Mouse (Mus musculus) embryo, embryonic 9.5 days (tissue): ENCODE measurements around the gene Nkain2.
A peak's percentile ranks its signal among the peaks of the same experiment; 100 is the strongest.
"Not testable (repeated sequence)": the region's sequence is repeated elsewhere in the genome, so short reads cannot be mapped to it uniquely, and the experiment has no call there.

Experiments used
- DNase-seq: peaks from one replicate; pipeline ENCODE4 v3.0.0-alpha.2; 2017; ENCODE audit errors: extremely low spot score

The Nkain2 gene

DNA sequence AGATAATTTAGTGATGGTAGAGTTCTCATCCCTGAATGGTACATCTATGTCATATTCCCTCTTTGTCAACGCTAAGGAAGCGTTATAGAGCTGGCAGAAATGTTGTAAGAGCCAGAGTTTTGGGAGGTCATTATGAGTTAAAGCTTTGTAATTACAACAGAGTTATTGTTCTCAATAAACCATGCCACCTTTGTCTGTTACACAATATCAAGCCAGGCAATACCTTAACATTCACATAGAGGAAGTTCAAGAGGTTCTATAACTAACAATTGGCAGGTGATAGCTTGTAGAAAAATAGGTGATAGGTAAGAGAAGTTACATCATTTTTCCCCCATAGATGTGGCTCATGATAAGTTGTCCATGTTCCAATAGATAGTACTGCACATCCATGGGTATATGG lies 832.0 kb downstream of the Nkain2 start:
- no peak for DNase-seq

- no peak for DNase-seq
Observed at GRCm38 (mm10) chr10:32052546-32053295, 837.5 kb downstream of the Nkain2 start.

DNA sequence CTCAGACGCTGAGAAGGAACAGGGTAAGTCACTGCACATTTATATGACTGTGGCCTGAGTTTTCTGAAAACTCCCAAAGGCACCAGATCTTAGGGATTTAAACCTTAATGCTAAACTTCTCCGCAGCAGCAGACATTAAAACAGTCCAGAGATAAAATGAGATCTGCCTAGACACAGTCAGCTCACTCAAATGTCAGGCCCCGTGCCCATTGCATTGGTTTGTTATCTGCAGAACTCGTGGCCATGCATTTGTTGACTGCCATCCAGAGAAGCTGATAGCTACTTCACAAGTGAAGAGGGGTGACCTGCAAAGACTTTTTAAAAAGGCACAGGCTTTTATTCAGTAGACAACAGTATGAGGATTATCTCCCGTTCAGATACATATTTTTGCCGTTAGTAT lies 838.2 kb downstream of the Nkain2 start:
- no peak for DNase-seq

GRCm38 (mm10) chr10:32029996-32030395 lies 860.3 kb downstream of the Nkain2 start:
- DNase-seq: no peak

DNA sequence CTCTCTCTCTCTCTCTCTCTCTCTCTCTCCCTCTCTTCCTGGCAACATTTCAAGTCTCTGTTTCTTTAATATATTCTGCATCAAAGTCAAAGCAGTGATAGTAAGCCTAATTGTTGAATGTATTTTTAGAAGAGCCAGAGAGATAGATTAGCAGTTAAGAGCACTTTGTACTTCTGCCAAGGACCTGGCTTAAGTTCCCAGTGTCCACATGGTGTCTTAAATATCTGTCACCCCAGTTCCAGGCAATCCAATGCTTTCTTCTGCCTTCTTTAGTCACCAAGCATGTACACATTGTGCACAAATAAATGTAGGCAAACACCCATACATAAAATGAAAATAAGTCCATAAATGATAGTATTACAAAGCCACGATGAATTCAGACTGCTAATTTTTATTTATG lies 871.9 kb downstream of the Nkain2 start:
- no peak for DNase-seq

- DNase-seq: no peak
Observed at GRCm38 (mm10) chr10:32001216-32001753, 889.0 kb downstream of the Nkain2 start.

- DNase-seq: no peak
Observed at GRCm38 (mm10) chr10:31993205-31993604, 897.1 kb downstream of the Nkain2 start.

DNA sequence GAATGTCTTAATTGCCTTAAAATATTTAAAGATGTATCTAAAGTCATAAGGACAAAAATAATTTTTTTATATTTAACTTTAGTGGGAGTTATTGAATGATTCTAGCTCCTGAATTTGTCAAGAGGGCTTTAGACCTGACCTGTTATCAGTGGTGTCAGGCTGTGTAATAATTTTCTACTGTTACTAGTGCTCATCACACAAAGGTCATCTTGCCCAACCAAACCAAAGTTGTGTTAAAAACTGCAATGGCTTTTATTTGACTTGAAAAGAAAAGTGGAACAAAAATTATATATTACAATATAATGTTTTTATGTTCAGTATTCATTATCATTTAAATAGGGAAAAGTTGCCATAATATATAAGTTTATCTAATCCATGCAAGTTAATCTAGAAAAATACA lies 911.9 kb downstream of the Nkain2 start:
- no peak for DNase-seq

DNA sequence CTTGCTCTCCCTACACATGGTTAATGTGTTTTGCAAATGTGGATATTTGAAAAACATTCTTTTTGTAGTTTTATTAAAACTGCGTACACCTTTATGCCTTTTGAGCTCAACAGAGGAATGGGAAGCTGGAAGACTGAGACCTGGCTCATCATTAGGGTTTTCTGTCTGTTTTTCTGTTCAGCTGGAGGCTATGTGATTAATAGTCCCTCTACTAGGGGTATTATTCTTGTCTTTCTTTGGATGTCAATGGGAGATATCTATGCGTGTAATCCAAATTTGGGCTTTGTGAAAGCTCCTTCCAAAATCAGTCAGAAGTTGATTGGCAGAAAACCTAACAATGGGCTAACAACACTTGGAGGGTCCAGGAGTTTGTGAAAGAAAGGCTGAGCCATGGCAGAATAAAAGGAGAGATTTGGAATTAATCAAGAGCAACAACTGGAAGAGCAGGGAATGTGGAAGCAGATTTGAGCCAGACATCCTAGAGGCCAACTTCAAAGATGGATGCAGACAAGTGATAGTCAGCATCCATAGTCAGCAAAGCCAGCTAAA lies 943.0 kb downstream of the Nkain2 start:
- peak; percentile 1 for DNase-seq

- DNase-seq: no peak
Observed at GRCm38 (mm10) chr10:31931961-31932360, 958.3 kb downstream of the Nkain2 start.

GRCm38 (mm10) chr10:31927657-31928056 lies 962.6 kb downstream of the Nkain2 start:
- no peak for DNase-seq

- not testable (repeated sequence) for DNase-seq
Observed at GRCm38 (mm10) chr10:31920901-31921300, 969.4 kb downstream of the Nkain2 start.

DNA sequence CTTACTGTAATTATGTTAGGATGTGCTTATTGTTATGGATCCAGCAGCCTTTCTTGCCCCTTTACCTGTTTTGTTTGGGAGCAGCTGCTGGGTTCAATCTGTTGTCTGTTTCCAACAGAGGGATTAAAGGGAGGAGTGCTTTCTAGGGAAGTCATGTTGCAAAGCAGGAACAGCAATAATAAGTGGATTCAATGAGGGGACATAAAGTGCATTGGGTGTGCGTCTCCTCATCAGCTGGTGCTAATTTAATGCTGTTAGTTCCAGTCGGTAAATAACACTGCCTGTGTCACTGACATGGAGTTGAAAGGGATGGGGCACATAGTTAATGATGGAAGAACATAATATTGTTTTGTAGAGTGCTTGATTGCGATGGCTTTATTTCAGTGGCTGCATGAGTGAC lies 982.8 kb downstream of the Nkain2 start:
- DNase-seq: no peak

DNA sequence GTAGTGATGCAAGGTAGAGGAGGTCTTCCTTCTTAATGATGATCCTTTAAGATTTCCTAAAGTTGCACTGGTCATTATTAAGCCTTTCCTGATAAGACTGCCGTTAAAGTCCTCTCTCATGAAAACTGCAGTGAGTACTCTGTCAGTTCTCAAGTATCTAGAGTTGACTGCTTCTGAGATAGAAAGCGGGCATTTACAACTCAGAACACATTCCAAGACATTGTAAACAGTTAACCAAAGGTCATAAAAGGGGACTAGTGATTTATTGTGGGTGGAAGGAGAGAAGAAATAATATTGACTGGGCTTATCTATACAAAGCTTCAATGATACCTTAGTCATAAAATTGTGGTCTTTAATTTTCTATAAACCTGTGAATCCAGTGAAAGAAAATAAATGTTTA lies 990.8 kb downstream of the Nkain2 start:
- no peak for DNase-seq

GRCm38 (mm10) chr10:31873323-31873895 lies 1016.9 kb downstream of the Nkain2 start:
- no peak for DNase-seq

- no peak for DNase-seq
Observed at GRCm38 (mm10) chr10:31868275-31868674, 1022.0 kb downstream of the Nkain2 start.

- no peak for DNase-seq
Observed at GRCm38 (mm10) chr10:31827041-31827440, 1063.2 kb downstream of the Nkain2 start.

DNA sequence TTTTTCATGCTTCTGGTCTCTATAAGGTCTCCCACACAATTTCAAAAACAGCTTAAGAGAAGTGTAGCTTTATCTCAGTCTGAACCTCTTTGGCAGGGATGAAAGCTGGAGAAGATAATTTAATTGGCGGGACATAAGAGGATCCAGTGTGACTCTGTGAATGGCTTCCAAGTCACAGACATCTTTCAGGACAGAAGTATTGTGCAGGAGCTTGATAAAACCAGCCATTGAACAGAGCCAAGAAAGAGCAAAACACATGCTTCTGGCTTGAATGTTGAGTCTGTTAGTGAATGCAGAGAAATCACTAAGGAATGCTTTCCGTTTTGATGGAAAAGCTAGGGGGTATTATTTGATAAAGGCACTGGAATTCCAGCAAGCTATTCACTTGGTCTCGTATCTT lies 1077.7 kb downstream of the Nkain2 start:
- no peak for DNase-seq

DNA sequence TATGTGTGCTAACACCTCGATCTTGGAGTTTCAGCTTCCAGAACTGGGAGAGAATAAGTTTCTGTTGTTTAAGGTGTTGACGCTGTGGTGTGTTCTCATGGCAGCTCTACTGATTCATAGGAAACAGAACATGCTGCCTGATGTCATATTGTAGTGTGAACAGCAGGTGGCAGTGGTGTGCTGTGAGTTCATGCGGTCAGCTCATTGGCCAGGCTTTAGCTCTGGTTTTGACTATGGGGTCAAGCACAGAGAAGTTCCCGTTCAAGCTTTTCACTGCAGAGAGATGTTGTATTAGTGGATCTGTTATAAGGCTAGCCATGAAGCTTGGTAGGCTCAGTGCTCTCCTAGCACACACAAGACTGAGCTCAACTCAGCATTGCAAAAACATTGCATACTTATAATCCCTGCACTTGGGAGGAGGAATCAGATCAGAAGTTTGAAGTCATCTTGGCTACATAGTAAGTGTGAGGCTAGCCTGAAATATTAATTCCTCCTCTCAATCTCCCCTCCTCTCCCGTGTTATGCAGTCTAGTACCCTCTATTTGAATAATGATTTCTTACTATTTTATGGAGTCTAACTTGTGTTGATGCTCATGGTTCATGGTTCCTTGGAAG lies 1147.7 kb downstream of the Nkain2 start:
- peak; percentile 69 for DNase-seq

DNA sequence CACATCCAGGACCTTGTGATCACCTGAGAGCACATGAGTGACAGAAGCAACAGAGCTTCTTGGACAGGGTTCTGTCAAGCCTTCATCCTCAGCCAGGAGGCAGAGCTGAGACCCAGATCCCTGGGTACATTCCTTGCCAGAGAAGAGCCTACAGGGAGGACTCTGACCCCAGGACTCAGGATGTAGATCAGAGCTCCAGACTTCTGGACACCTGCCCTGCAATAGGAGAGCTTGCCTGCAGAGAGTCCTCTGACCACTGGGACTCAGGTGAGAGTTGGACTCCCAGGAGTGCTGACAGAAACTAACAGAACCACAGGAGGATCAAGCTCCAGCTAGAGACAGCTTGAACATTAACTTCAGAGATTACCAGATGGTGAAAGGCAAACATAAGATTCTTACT lies 1162.2 kb downstream of the Nkain2 start:
- no peak for DNase-seq

DNA sequence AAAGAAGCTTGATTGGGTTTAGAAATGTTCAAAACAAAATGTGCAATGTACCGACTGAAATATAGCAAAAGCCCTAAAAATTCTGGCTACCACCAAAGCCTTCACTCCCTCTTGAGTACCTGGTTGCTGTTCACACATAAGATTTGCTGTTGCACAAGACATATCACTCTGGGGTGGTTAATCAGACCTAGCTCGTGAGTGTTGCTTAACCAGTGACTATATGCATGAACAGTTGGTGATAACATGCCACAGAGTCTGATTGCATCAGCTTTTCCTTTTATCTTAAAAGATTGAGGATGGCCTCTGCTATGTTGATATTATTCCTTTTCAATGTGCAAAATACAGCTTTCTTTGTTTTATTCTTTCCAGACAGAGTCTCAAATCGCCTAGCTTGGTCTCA lies 1243.0 kb downstream of the Nkain2 start:
- DNase-seq: no peak

- DNase-seq: no peak
Observed at GRCm38 (mm10) chr10:31646083-31646482, 1244.2 kb downstream of the Nkain2 start.
